Mouse (Mus musculus): ENCODE results near the gene Rps3a1. TPM values are rescaled to one million over a fixed set of nuclear protein-coding genes. Genes with fewer than 3 reads are reported as not detected.

The Rps3a1 gene
- total RNA-seq, 1 experiment from 2014 or later = 7,220 TPM

Other genes starting within 250 kb of the Rps3a1 start
- gene Sh3d19, start 171.6 kb downstream of the Rps3a1 start, total RNA-seq (2017) = 3.6 and 3.9 TPM in 2 replicates
- gene Prss48, start 140.2 kb downstream of the Rps3a1 start, total RNA-seq (2017) = not detected in 2 replicates
- gene Lrba, start 82.0 kb upstream of the Rps3a1 start, total RNA-seq (2017) = 27.1 and 33.8 TPM in 2 replicates

Measured in common myeloid progenitor, adult 5-6 weeks (primary cell).